Mouse (Mus musculus) embryo, embryonic 10 days (tissue): ENCODE results near the gene Edc3.

Experiments
- DNase-seq: peaks from one replicate; pipeline ENCODE4 v3.0.0-alpha.2; 2015; ENCODE audit warnings: low spot score

The Edc3 gene

GRCm38 (mm10) chr9:57761563-57762551 is 53.5 kb downstream of the Edc3 start:
- DNase-seq, result no peak

GRCm38 (mm10) chr9:57762563-57762991 is 54.2 kb downstream of the Edc3 start:
- DNase-seq, result peak; percentile 56

GRCm38 (mm10) chr9:57764147-57764973 is 56.0 kb downstream of the Edc3 start:
- peak; percentile 78 for DNase-seq

- DNase-seq, result peak; percentile 96
These were observed 56.6 kb downstream of the Edc3 start for GRCm38 (mm10) chr9:57764974-57765363.

GRCm38 (mm10) chr9:57765364-57766351 is 57.3 kb downstream of the Edc3 start, which contains the start of gene Clk3:
Gene Clk3, minus strand, starts transcription at chr9:57765860.
- peak; percentile 69 for DNase-seq

DNA sequence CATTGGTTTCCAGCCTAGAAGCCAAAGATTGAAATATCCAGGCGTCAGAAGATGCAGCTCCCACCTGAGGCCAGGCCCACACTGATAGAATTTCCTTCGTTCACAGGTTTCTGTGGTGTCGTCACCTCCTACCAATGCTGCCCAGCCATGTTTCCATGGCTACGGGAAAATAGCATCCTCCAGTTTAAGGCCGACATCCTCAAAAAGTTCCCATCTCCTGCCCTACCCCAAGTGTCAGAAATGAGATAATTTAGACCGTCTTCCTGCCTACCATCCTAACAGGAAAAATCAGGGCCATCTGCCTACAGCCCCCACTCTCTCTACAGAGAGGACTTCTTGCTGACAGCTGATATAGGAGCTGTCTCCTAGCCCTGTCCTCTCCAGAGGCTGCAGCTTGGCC is 58.1 kb downstream of the Edc3 start:
- no peak for DNase-seq

DNA sequence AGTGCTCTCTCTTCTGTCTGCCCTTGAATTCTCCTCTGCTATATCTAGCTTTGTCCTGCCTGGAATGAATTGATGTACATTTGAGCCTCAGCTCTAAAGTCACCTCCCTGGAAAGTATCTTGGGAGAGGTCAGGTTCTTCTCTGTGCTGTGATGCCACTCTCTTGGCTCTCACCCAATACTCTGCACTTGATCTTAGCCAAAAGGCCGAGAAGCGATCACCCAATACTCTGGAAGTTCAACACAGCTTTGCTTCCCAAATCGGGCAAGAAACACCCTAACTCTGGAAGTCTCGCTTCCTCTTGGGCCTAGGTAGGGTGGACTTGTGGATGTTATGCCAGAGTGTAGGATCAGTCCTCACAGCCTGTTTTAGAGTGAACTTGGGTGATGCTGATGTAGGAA is 58.9 kb downstream of the Edc3 start:
- DNase-seq, result no peak

- no peak for DNase-seq
These were observed 61.3 kb downstream of the Edc3 start for GRCm38 (mm10) chr9:57769539-57770069.

- no peak for DNase-seq
These were observed 61.9 kb downstream of the Edc3 start for GRCm38 (mm10) chr9:57770214-57770613.

DNA sequence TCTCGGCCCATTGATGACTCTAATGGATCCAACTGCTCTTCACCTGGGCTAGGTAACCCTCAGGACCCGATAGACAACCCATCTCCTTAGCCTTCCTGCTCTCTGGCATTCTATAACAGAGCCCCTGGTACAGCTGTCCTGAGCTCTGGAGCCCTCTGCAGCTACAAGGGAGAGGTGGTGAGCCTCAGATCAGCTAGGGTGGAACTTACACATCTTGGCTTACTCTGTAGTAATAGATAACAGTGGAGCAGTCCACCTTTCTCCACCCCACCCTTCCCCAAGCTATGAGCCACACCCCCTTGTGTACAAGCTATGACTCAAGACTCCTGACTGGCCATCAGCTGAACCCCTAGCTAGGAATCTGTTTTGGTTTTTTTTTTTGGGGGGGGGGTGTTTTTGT is 62.5 kb downstream of the Edc3 start:
- no peak for DNase-seq

- no peak for DNase-seq
These were observed 65.4 kb downstream of the Edc3 start for GRCm38 (mm10) chr9:57773754-57774153.

- DNase-seq, result peak; percentile 68
These were observed 65.8 kb downstream of the Edc3 start for GRCm38 (mm10) chr9:57774168-57774567.

GRCm38 (mm10) chr9:57775026-57775425 is 66.7 kb downstream of the Edc3 start:
- DNase-seq, result no peak

DNA sequence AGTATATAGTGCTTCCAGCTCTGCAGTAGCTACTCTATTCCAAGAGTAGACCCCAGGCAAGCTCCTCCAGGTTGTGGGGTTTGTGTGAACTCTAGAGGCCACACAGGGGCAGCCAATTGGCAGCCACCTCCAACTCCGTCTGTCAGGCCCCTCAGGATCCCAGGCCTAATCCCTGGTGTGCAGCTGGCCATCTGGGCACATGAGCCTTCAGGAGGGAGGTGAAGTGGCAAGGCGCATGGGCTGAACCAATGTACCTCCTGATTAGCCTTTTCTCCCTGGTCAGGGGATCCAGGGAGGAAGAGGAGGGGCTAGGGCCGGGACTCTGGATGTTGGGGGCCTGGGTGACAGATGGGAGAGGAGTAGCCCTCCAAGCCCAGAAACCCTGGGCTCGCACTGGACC is 67.4 kb downstream of the Edc3 start:
- DNase-seq, result no peak

DNA sequence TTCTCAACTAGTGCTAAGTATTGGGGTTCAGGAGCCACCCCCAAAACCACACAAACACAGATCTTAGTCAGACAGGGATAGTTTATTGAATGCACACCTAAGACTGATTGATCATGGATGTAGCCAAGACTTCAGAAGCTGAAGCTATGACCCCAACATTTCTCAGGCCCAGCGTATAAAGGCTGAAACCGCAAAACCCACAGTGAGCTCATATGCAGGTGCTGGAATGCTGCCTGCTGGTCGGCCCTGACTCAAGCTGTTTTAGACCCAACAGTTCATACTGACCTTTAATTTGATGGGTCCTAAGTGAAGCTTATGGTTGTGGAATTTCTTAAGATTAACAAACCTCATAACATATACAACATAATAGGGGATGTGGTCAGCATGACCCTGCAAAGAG is 74.3 kb downstream of the Edc3 start:
- no peak for DNase-seq

GRCm38 (mm10) chr9:57789733-57790132 is 81.4 kb downstream of the Edc3 start:
- DNase-seq, result no peak

GRCm38 (mm10) chr9:57797456-57797855 is 89.1 kb downstream of the Edc3 start:
- no peak for DNase-seq

DNA sequence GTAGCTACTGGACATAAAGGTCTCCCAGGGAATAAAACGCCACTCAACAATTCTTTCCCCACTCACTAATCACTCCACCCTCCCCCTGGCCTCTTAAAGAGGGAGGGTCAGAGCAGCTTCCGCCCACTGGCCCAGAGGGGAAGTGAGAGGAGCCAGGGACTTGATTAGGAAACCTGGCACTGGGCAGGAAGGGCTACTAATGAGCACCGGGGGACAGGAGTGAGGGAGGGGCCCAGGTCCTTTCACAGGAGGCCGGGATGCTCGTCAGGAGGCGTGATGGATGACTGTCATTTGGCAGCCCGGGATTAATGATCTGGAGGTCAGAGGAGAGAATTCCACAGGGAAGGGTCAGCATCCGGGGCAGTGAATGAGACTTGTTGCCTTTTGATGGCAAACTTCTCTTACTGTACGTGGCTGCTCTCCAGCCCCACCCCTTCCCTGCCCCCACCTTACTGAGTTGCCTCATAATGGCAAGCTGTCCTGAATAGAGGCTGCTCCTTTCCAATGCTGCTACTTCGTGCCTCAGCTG is 90.4 kb downstream of the Edc3 start:
- peak; percentile 85 for DNase-seq

DNA sequence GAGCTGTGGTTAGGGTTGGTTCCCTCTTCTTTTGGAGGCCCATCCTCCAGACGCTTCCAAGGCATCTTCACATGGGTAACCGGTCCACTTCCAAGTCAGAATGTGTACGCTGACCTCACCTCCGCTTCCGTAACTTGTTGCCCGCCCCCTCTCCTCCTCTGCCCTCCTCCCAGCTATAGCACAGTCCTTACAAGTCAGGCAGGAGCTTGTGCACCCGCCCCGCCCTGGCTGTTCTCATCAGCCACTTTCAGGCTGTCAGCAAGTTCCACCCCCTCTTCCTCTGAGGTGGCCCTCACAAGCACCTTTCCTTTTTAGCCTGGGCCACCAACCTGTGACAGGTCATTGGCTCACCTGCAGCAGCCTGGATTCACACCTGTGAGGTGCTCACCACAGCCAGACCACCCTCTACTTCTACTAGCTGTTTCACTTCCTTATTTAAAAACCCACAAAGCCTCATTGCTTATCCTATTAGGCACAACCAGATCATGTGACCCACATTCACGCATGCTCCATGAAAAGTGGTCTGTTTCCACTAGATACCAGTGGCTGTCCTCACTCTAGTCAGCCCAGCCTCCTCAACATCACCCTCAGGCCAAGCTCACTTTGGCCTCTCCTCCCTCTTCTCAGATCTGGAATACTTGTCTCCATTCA is 92.1 kb downstream of the Edc3 start:
- DNase-seq, result no peak
